Mouse (Mus musculus) limb, embryonic 14.5 days (tissue): ENCODE data around the gene Tnpo2. TPM values are rescaled to one million over a fixed set of nuclear protein-coding genes. Genes with fewer than 3 reads are reported as not detected.

Experiments
- ATAC-seq: fragments of 200-750 bp; cut with Nextera tagmentation; 2 replicates; pipeline ENCODE4 v1.8.0; 2017; ENCODE audit warnings: low read depth, moderate number of reproducible peaks, moderate TSS enrichment; ENCODE audit not compliant: low FRiP score
- DNase-seq: peaks from one replicate; pipeline ENCODE4 v3.0.0-alpha.2; 2015; ENCODE audit warnings: low spot score
- H3K27ac ChIP-seq: fragments of 300-500 bp; sonication (generic); replicated peaks from 2 replicates; pipeline ENCODE4 v1.5.1; 2014; ENCODE audit warnings: low read depth, mild to moderate bottlenecking, low read length, moderate library complexity, mixed read lengths
- H3K27me3 ChIP-seq: fragments of 300-500 bp; sonication (generic); 2 replicates; pipeline ENCODE4 v1.6.1; 2014; ENCODE audit warnings: low read length, mixed read lengths; ENCODE audit not compliant: control insufficient read depth, insufficient read depth
- H3K36me3 ChIP-seq: fragments of 300-500 bp; sonication (generic); 2 replicates; pipeline ENCODE4 v1.6.1; 2014; ENCODE audit warnings: mild to moderate bottlenecking, low read length, moderate library complexity, mixed read lengths; ENCODE audit not compliant: control insufficient read depth, insufficient read depth
- H3K4me1 ChIP-seq: fragments of 300-500 bp; sonication (generic); 2 replicates; pipeline ENCODE4 v1.6.1; 2014; ENCODE audit warnings: antibody characterized with exemption, low read length, mixed read lengths; ENCODE audit not compliant: control insufficient read depth, insufficient read depth
- H3K4me2 ChIP-seq: fragments of 300-500 bp; sonication (generic); replicated peaks from 2 replicates; pipeline ENCODE4 v1.6.1; 2014; ENCODE audit warnings: low read depth, mild to moderate bottlenecking, low read length, moderate library complexity; ENCODE audit not compliant: severe bottlenecking
- H3K4me3 ChIP-seq: fragments of 300-500 bp; sonication (generic); replicated peaks from 2 replicates; pipeline ENCODE4 v1.5.1; 2014; ENCODE audit warnings: low read length
- H3K9ac ChIP-seq: fragments of 300-500 bp; sonication (generic); 2 replicates; pipeline ENCODE4 v1.6.1; 2014; ENCODE audit warnings: mild to moderate bottlenecking, low read depth, low read length, moderate library complexity; ENCODE audit not compliant: severe bottlenecking
- H3K9me3 ChIP-seq: fragments of 300-500 bp; sonication (generic); 2 replicates; pipeline ENCODE4 v1.6.1; 2016; ENCODE audit warnings: low read length; ENCODE audit not compliant: control insufficient read depth
- POLR2A ChIP-seq: fragments of 200-500 bp; IDR thresholded peaks from 2 replicates; pipeline ENCODE4 v1.8.0; 2012; ENCODE audit warnings: inconsistent platforms, mild to moderate bottlenecking, moderate library complexity, borderline replicate concordance; ENCODE audit not compliant: insufficient read depth, insufficient read length; ENCODE audit errors: extremely low read depth
- WGBS: fragments of 180-500 bp; shearing (Covaris S2); extraction: QIAGEN DNeasy Blood & Tissue Kit; methylation state at CpG from one replicate; pipeline ENCODE4 v1.1.7; 2014; 5-methylcytosine and 5-hydroxymethylcytosine counted together
- microRNA-seq: library from miRNA; unstranded; fragments of <30 nt; microRNA quantifications from one replicate; pipeline ENCODE4, GENCODE M21; 2016
- polyA plus RNA-seq, 2 experiments: library from polyadenylated mRNA; depleted of rRNA in 1 of 2; stranded (reverse) in 1 of 2; unstranded in 1 of 2; fragments of >200 nt; fragmentation: Nextera tagmentation in 1 of 2; extraction: Ambion mirVana in 1 of 2; gene quantifications; 2 replicates each; pipeline versions ENCODE4 v1.2.1 to v1.2.3; 2012 to 2014

The Tnpo2 gene
- polyA plus RNA-seq, 2 experiments = 18.0 to 89.9 TPM

DNA sequence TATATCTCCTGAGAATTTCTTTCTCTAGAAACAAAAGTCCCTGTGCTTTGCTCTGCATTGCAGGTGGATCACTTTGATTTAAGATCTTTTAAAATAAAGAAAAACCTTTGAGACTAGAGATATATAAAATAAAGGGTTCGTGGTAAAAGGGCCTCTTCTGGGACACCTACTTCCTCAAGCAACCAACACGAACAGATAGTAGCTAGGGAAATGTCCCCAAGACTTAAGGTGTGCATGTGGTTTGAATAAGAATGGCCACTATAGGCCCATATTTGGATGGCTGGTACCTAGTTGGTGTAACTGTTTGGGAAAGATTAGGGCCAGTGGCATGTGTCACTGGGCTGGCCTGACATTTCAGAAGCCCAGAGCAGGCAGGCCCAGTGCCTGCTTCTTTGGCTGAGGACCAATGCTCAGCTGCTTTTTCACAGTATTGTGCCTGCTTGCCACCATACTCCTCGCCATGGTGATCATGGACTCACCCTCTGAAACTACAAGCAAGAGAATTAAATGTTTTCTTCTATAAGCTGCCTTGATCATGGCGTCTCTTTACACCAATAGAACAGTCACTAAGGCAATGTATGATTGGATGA, 63.5 kb downstream of the Tnpo2 start:
- Histone ChIP-seq H3K9ac (no peak overlapping the region), H3K4me1 (no peaks in the 10 kb centered on the region), H3K9me3 (no peaks in the 10 kb centered on the region), H3K27me3 (no peaks in the 10 kb centered on the region), H3K36me3 (peaks cover 34% of the 10 kb centered on the region), H3K27ac (no peak overlapping the region), H3K4me2 (no peak overlapping the region), H3K4me3 (no peak overlapping the region)
- 80% methylated on average over 4 of the region's 4 CpGs for WGBS
- no peak for TF ChIP-seq POLR2A
- DNase-seq = no peak
- no peak for ATAC-seq

Small RNA genes within 50 kb of the gene (microRNA-seq; reads per million reads assigned to microRNA genes)
- gene Mir7070 = 1.1 reads per million

Other genes starting within 250 kb of the Tnpo2 start
- gene Nfix, start 236.6 kb upstream of the Tnpo2 start, polyA plus RNA-seq (2012; rRNA removed) = 81.2 and 97.7 TPM in 2 replicates
- gene Nfix, start 236.6 kb upstream of the Tnpo2 start, polyA plus RNA-seq (2014; fragmentation: Nextera tagmentation; extraction: Ambion mirVana) = 100 and 108 TPM in 2 replicates
- 5.7 and 5.9 TPM in 2 replicates for gene Dand5, start 214.1 kb upstream of the Tnpo2 start, polyA plus RNA-seq (2012; rRNA removed)
- gene Dand5, start 214.1 kb upstream of the Tnpo2 start, polyA plus RNA-seq (2014; fragmentation: Nextera tagmentation; extraction: Ambion mirVana) = 6.4 and 6.9 TPM in 2 replicates
- 39.8 and 45.6 TPM in 2 replicates for gene Gadd45gip1, start 205.4 kb upstream of the Tnpo2 start, polyA plus RNA-seq (2012; rRNA removed)
- gene Gadd45gip1, start 205.4 kb upstream of the Tnpo2 start, polyA plus RNA-seq (2014; fragmentation: Nextera tagmentation; extraction: Ambion mirVana) = 43.2 and 44.9 TPM in 2 replicates
- gene Rad23a, start 196.2 kb upstream of the Tnpo2 start, polyA plus RNA-seq (2012; rRNA removed) = 82.0 and 82.4 TPM in 2 replicates
- 104 and 109 TPM in 2 replicates for gene Rad23a, start 196.2 kb upstream of the Tnpo2 start, polyA plus RNA-seq (2014; fragmentation: Nextera tagmentation; extraction: Ambion mirVana)
- 575 and 831 TPM in 2 replicates for gene Calr, start 190.0 kb upstream of the Tnpo2 start, polyA plus RNA-seq (2012; rRNA removed)
- 802 and 827 TPM in 2 replicates for gene Calr, start 190.0 kb upstream of the Tnpo2 start, polyA plus RNA-seq (2014; fragmentation: Nextera tagmentation; extraction: Ambion mirVana)
- 105 and 123 TPM in 2 replicates for gene Farsa, start 179.9 kb upstream of the Tnpo2 start, polyA plus RNA-seq (2012; rRNA removed)
- 78.4 and 81.2 TPM in 2 replicates for gene Farsa, start 179.9 kb upstream of the Tnpo2 start, polyA plus RNA-seq (2014; fragmentation: Nextera tagmentation; extraction: Ambion mirVana)
- gene Syce2, start 164.8 kb upstream of the Tnpo2 start, polyA plus RNA-seq (2012; rRNA removed) = 30.5 and 36.9 TPM in 2 replicates
- gene Syce2, start 164.8 kb upstream of the Tnpo2 start, polyA plus RNA-seq (2014; fragmentation: Nextera tagmentation; extraction: Ambion mirVana) = 75.3 and 78.4 TPM in 2 replicates
- 45.8 and 58.9 TPM in 2 replicates for gene Gcdh, start 143.0 kb upstream of the Tnpo2 start, polyA plus RNA-seq (2012; rRNA removed)
- 29.8 and 34.5 TPM in 2 replicates for gene Gcdh, start 143.0 kb upstream of the Tnpo2 start, polyA plus RNA-seq (2014; fragmentation: Nextera tagmentation; extraction: Ambion mirVana)
- 2.5 and 3.0 TPM in 2 replicates for gene Klf1, start 135.0 kb upstream of the Tnpo2 start, polyA plus RNA-seq (2012; rRNA removed)
- 1.4 and 2.0 TPM in 2 replicates for gene Klf1, start 135.0 kb upstream of the Tnpo2 start, polyA plus RNA-seq (2014; fragmentation: Nextera tagmentation; extraction: Ambion mirVana)
- 18.5 and 20.5 TPM in 2 replicates for gene Dnase2a, start 128.4 kb upstream of the Tnpo2 start, polyA plus RNA-seq (2012; rRNA removed)
- gene Dnase2a, start 128.4 kb upstream of the Tnpo2 start, polyA plus RNA-seq (2014; fragmentation: Nextera tagmentation; extraction: Ambion mirVana) = 13.8 and 15.4 TPM in 2 replicates
- 0.36 and 0.50 TPM in 2 replicates for gene Mast1, start 99.6 kb upstream of the Tnpo2 start, polyA plus RNA-seq (2012; rRNA removed)
- gene Mast1, start 99.6 kb upstream of the Tnpo2 start, polyA plus RNA-seq (2014; fragmentation: Nextera tagmentation; extraction: Ambion mirVana) = 0.15 and 0.32 TPM in 2 replicates
- not detected in 2 replicates for gene Rtbdn, start 89.9 kb upstream of the Tnpo2 start, polyA plus RNA-seq (2012; rRNA removed)
- not detected in 2 replicates for gene Rtbdn, start 89.9 kb upstream of the Tnpo2 start, polyA plus RNA-seq (2014; fragmentation: Nextera tagmentation; extraction: Ambion mirVana)
- 2.0 TPM in 1 of 2 replicates, not detected in the other for gene Gm49661, start 67.5 kb upstream of the Tnpo2 start, polyA plus RNA-seq (2012; rRNA removed)
- not detected in 2 replicates for gene Gm49661, start 67.5 kb upstream of the Tnpo2 start, polyA plus RNA-seq (2014; fragmentation: Nextera tagmentation; extraction: Ambion mirVana)
- 387 and 405 TPM in 2 replicates for gene Prdx2, start 67.3 kb upstream of the Tnpo2 start, polyA plus RNA-seq (2012; rRNA removed)
- 839 and 877 TPM in 2 replicates for gene Prdx2, start 67.3 kb upstream of the Tnpo2 start, polyA plus RNA-seq (2014; fragmentation: Nextera tagmentation; extraction: Ambion mirVana)
- gene Rnaseh2a, start 67.1 kb upstream of the Tnpo2 start, polyA plus RNA-seq (2012; rRNA removed) = 58.6 and 60.8 TPM in 2 replicates
- gene Rnaseh2a, start 67.1 kb upstream of the Tnpo2 start, polyA plus RNA-seq (2014; fragmentation: Nextera tagmentation; extraction: Ambion mirVana) = 87.6 and 90.8 TPM in 2 replicates
- gene Junb, start 58.2 kb upstream of the Tnpo2 start, polyA plus RNA-seq (2012; rRNA removed) = 11.3 and 16.4 TPM in 2 replicates
- gene Junb, start 58.2 kb upstream of the Tnpo2 start, polyA plus RNA-seq (2014; fragmentation: Nextera tagmentation; extraction: Ambion mirVana) = 16.9 and 18.0 TPM in 2 replicates
- 15.1 and 17.7 TPM in 2 replicates for gene Hook2, start 46.3 kb upstream of the Tnpo2 start, polyA plus RNA-seq (2012; rRNA removed)
- gene Hook2, start 46.3 kb upstream of the Tnpo2 start, polyA plus RNA-seq (2014; fragmentation: Nextera tagmentation; extraction: Ambion mirVana) = 17.4 and 18.1 TPM in 2 replicates
- 0.08 and 0.15 TPM in 2 replicates for gene Best2, start 22.4 kb upstream of the Tnpo2 start, polyA plus RNA-seq (2012; rRNA removed)
- gene Best2, start 22.4 kb upstream of the Tnpo2 start, polyA plus RNA-seq (2014; fragmentation: Nextera tagmentation; extraction: Ambion mirVana) = not detected in 2 replicates
- 173 and 207 TPM in 2 replicates for gene Asna1, start 11.6 kb upstream of the Tnpo2 start, polyA plus RNA-seq (2012; rRNA removed)
- 95.0 and 98.0 TPM in 2 replicates for gene Asna1, start 11.6 kb upstream of the Tnpo2 start, polyA plus RNA-seq (2014; fragmentation: Nextera tagmentation; extraction: Ambion mirVana)
- gene Trir, start 10.1 kb upstream of the Tnpo2 start, polyA plus RNA-seq (2012; rRNA removed) = 163 and 168 TPM in 2 replicates
- gene Trir, start 10.1 kb upstream of the Tnpo2 start, polyA plus RNA-seq (2014; fragmentation: Nextera tagmentation; extraction: Ambion mirVana) = 135 and 156 TPM in 2 replicates
- 51.0 and 73.3 TPM in 2 replicates for gene Fbxw9, start 23.1 kb downstream of the Tnpo2 start, polyA plus RNA-seq (2012; rRNA removed)
- gene Fbxw9, start 23.1 kb downstream of the Tnpo2 start, polyA plus RNA-seq (2014; fragmentation: Nextera tagmentation; extraction: Ambion mirVana) = 28.6 and 30.5 TPM in 2 replicates
- gene Gm5741, start 31.1 kb downstream of the Tnpo2 start, polyA plus RNA-seq (2012; rRNA removed) = 0.99 TPM in 1 of 2 replicates, not detected in the other
- 0.74 and 1.6 TPM in 2 replicates for gene Gm5741, start 31.1 kb downstream of the Tnpo2 start, polyA plus RNA-seq (2014; fragmentation: Nextera tagmentation; extraction: Ambion mirVana)
- 44.9 and 46.9 TPM in 2 replicates for gene Dhps, start 34.8 kb downstream of the Tnpo2 start, polyA plus RNA-seq (2012; rRNA removed)
- gene Dhps, start 34.8 kb downstream of the Tnpo2 start, polyA plus RNA-seq (2014; fragmentation: Nextera tagmentation; extraction: Ambion mirVana) = 46.1 and 47.7 TPM in 2 replicates
- gene Wdr83os, start 43.8 kb downstream of the Tnpo2 start, polyA plus RNA-seq (2012; rRNA removed) = 87.2 and 112 TPM in 2 replicates
- gene Wdr83os, start 43.8 kb downstream of the Tnpo2 start, polyA plus RNA-seq (2014; fragmentation: Nextera tagmentation; extraction: Ambion mirVana) = 138 and 139 TPM in 2 replicates
- 53.2 and 58.4 TPM in 2 replicates for gene Wdr83, start 44.4 kb downstream of the Tnpo2 start, polyA plus RNA-seq (2012; rRNA removed)
- 36.8 and 38.4 TPM in 2 replicates for gene Wdr83, start 44.4 kb downstream of the Tnpo2 start, polyA plus RNA-seq (2014; fragmentation: Nextera tagmentation; extraction: Ambion mirVana)
- gene Man2b1, start 46.4 kb downstream of the Tnpo2 start, polyA plus RNA-seq (2012; rRNA removed) = 46.7 and 54.1 TPM in 2 replicates
- gene Man2b1, start 46.4 kb downstream of the Tnpo2 start, polyA plus RNA-seq (2014; fragmentation: Nextera tagmentation; extraction: Ambion mirVana) = 32.9 and 34.2 TPM in 2 replicates
- 1.8 and 2.4 TPM in 2 replicates for gene Zfp791, start 86.2 kb downstream of the Tnpo2 start, polyA plus RNA-seq (2012; rRNA removed)
- gene Zfp791, start 86.2 kb downstream of the Tnpo2 start, polyA plus RNA-seq (2014; fragmentation: Nextera tagmentation; extraction: Ambion mirVana) = 0.77 and 1.8 TPM in 2 replicates
- gene Cks1brt, start 115.0 kb downstream of the Tnpo2 start, polyA plus RNA-seq (2012; rRNA removed) = not detected in 2 replicates
- not detected in 2 replicates for gene Cks1brt, start 115.0 kb downstream of the Tnpo2 start, polyA plus RNA-seq (2014; fragmentation: Nextera tagmentation; extraction: Ambion mirVana)
- gene Olfr371, start 189.1 kb downstream of the Tnpo2 start, polyA plus RNA-seq (2012; rRNA removed) = not detected in 2 replicates
- gene Olfr371, start 189.1 kb downstream of the Tnpo2 start, polyA plus RNA-seq (2014; fragmentation: Nextera tagmentation; extraction: Ambion mirVana) = not detected in 2 replicates